Mouse (Mus musculus): ENCODE data around the gene Emc3. TPM values are rescaled to one million over a fixed set of nuclear protein-coding genes. Genes with fewer than 3 reads are reported as not detected.

The Emc3 gene
- total and polyA plus RNA-seq, 3 experiments = 52.7 to 90.9 (median 64.6) TPM

GRCm38 (mm10) chr6:113487125-113487576 lies 44.3 kb downstream of the Emc3 start:
- H3K9me3 ChIP-seq (replicated peaks; ENCODE audit: low read length) = peaks cover 2% of the 10 kb centered on the region
- in situ Hi-C loops (cut with MboI; ENCODE audit: low pct_ligation_motif_present, low pct_unique_long_range_greater_than_20kb, low sequenced_read_pairs) = no loop called here
- H3K27ac ChIP-seq (ENCODE audit: insufficient read depth, low read depth) = no peak overlapping the region
- H3K4me2 ChIP-seq (ENCODE audit: insufficient read depth, low read depth, poor library complexity, severe bottlenecking) = no peak overlapping the region
- H3K4me3 ChIP-seq (replicated peaks in 1 of 3; ENCODE audit: low read depth in 2 of 3, low read length in 2 of 3, poor library complexity in 1 of 3) = no peak overlapping the region
- TF ChIP-seq NELFE (IDR thresholded peaks at IDR 0.05; ENCODE audit: low read depth, low read length) (no peak), CTCF (conservative IDR thresholded peaks at IDR 0.05 in 1 of 2, IDR thresholded peaks at IDR 0.05 in 1 of 2; ENCODE audit: low read depth in 2 of 2, low read length in 2 of 2) (no peak), ETS1 (conservative IDR thresholded peaks at IDR 0.05; ENCODE audit: low read depth, low read length) (no peak), MAFK (IDR thresholded peaks at IDR 0.05; ENCODE audit: insufficient replicate concordance, low read length) (peak; percentile 66; the same call in 1 of the 2 replicates)
- H3K9ac ChIP-seq (ENCODE audit: insufficient read depth, low read depth) = no peak overlapping the region
- dilution Hi-C loops (cut with MboI; ENCODE audit: extremely low pct_ligation_motif_present, extremely low pct_unique_long_range_greater_than_20kb, low sequenced_read_pairs) = no loop called here
- no peaks in the 10 kb centered on the region for H3K79me2 ChIP-seq (replicated peaks; ENCODE audit: control insufficient read depth, extremely low read depth, insufficient read depth, poor library complexity, severe bottlenecking)
- peaks cover 14 to 44% of the 10 kb centered on the region in 2 experiments for H3K4me1 ChIP-seq (ENCODE audit: control insufficient read depth in 1 of 2, insufficient read depth in 2 of 2)
- peak; percentile 21 for DNase-seq (ENCODE audit: extremely low read depth)
- H3K36me3 ChIP-seq (replicated peaks in 1 of 2; ENCODE audit: control insufficient read depth in 1 of 2, insufficient read depth in 1 of 2, low read length in 1 of 2) = peaks cover 12 to 44% of the 10 kb centered on the region in 2 experiments
- H3K27me3 ChIP-seq (replicated peaks) = no peaks in the 10 kb centered on the region

- peak overlapping the region; percentile 90 for H3K9ac ChIP-seq (ENCODE audit: insufficient read depth, low read depth)
- H3K4me2 ChIP-seq (ENCODE audit: insufficient read depth, low read depth, poor library complexity, severe bottlenecking) = peak overlapping the region; percentile 88
- TF ChIP-seq MAFK (IDR thresholded peaks at IDR 0.05; ENCODE audit: insufficient replicate concordance, low read length) (no peak), MAZ (IDR thresholded peaks at IDR 0.05; ENCODE audit: low read depth, low read length) (no peak), MAX (IDR thresholded peaks at IDR 0.05; ENCODE audit: low read length) (no peak)
- H3K9me3 ChIP-seq (replicated peaks; ENCODE audit: low read length) = peaks cover 2% of the 10 kb centered on the region
- no peaks in the 10 kb centered on the region for H3K79me2 ChIP-seq (replicated peaks; ENCODE audit: control insufficient read depth, extremely low read depth, insufficient read depth, poor library complexity, severe bottlenecking)
- in situ Hi-C loops (cut with MboI; ENCODE audit: low pct_ligation_motif_present, low pct_unique_long_range_greater_than_20kb, low sequenced_read_pairs) (no loop called here), dilution Hi-C loops (cut with MboI; ENCODE audit: extremely low pct_ligation_motif_present, extremely low pct_unique_long_range_greater_than_20kb, low sequenced_read_pairs) (no loop called here)
- peaks cover 0 to 18% of the 10 kb centered on the region in 2 experiments for H3K36me3 ChIP-seq (replicated peaks in 1 of 2; ENCODE audit: control insufficient read depth in 1 of 2, insufficient read depth in 1 of 2, low read length in 1 of 2)
- no peak overlapping the region for H3K27ac ChIP-seq (ENCODE audit: insufficient read depth, low read depth)
- H3K4me1 ChIP-seq (ENCODE audit: control insufficient read depth in 1 of 2, insufficient read depth in 2 of 2) = peaks cover 15 to 44% of the 10 kb centered on the region in 2 experiments
- peak; percentile 21 for DNase-seq (ENCODE audit: extremely low read depth)
- peaks cover 5% of the 10 kb centered on the region for H3K27me3 ChIP-seq (replicated peaks)
- H3K4me3 ChIP-seq (replicated peaks in 1 of 3; ENCODE audit: low read depth in 2 of 3, low read length in 2 of 3, poor library complexity in 1 of 3) = peak overlapping the region; percentile 58 to 84 (median 67)
Observed at GRCm38 (mm10) chr6:113483729-113484128, 47.7 kb downstream of the Emc3 start.

DNA sequence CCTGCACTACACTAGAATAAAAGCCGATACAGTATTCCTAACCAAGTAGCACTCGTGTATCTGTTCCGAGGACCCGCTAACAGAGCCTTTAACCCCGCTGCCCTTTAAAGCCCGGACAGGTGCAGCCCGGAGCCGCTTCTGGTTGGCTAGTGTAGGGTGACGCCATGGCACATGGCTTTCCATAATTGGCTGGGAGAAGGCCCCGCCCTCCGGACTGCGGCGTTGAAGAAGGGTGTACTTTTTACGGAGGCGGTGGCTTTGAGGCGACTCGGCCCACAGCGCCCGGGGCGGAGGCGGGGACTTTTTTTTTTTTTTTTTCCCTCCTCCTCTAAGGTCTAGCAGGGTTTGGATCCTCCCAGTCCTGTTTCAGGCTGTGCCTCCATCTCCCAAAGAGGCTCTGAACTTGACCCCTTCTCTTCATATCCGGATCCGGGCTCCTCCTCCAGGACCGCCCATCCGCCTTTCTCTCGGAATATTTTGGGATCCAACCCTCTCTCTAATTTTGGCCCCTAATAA lies 48.3 kb downstream of the Emc3 start, which contains the start of gene Creld1:
Gene Creld1, plus strand, starts transcription at position 198 of the 516 bp plus-strand sequence.
- peak within 1 kb of the TSS; percentile 88 for H3K4me2 ChIP-seq (ENCODE audit: insufficient read depth, low read depth, poor library complexity, severe bottlenecking)
- dilution Hi-C loops (cut with MboI; ENCODE audit: extremely low pct_ligation_motif_present, extremely low pct_unique_long_range_greater_than_20kb, low sequenced_read_pairs) (no loop called here), in situ Hi-C loops (cut with MboI; ENCODE audit: low pct_ligation_motif_present, low pct_unique_long_range_greater_than_20kb, low sequenced_read_pairs) (no loop called here)
- H3K36me3 ChIP-seq (replicated peaks in 1 of 2; ENCODE audit: control insufficient read depth in 1 of 2, insufficient read depth in 1 of 2, low read length in 1 of 2) = peaks cover 0 to 13% of the 10 kb centered on the region in 2 experiments
- peaks cover 2% of the 10 kb centered on the region for H3K9me3 ChIP-seq (replicated peaks; ENCODE audit: low read length)
- H3K27ac ChIP-seq (ENCODE audit: insufficient read depth, low read depth) = no peak within 1 kb of the TSS
- peaks cover 6% of the 10 kb centered on the region for H3K27me3 ChIP-seq (replicated peaks)
- peak; percentile 96 for DNase-seq (ENCODE audit: extremely low read depth)
- no peaks in the 10 kb centered on the region for H3K79me2 ChIP-seq (replicated peaks; ENCODE audit: control insufficient read depth, extremely low read depth, insufficient read depth, poor library complexity, severe bottlenecking)
- peak within 1 kb of the TSS; percentile 58 to 84 (median 73) for H3K4me3 ChIP-seq (replicated peaks in 1 of 3; ENCODE audit: low read depth in 2 of 3, low read length in 2 of 3, poor library complexity in 1 of 3)
- H3K4me1 ChIP-seq (ENCODE audit: control insufficient read depth in 1 of 2, insufficient read depth in 2 of 2) = peaks cover 15 to 42% of the 10 kb centered on the region in 2 experiments
- peak within 1 kb of the TSS; percentile 90 for H3K9ac ChIP-seq (ENCODE audit: insufficient read depth, low read depth)
- no peak for TF ChIP-seq ETS1 (conservative IDR thresholded peaks at IDR 0.05; ENCODE audit: low read depth, low read length)
- no peak for TF ChIP-seq POLR2AphosphoS2 (IDR thresholded peaks at IDR 0.05; ENCODE audit: low read depth, low read length)
- peak; percentile 81; the same call in 1 of the 2 replicates for TF ChIP-seq RCOR1 (conservative IDR thresholded peaks at IDR 0.05; ENCODE audit: low read depth, low read length)
- TF ChIP-seq TBP (conservative IDR thresholded peaks at IDR 0.05; ENCODE audit: low read depth, low read length) = peak; percentile 91
- TF ChIP-seq CHD2 (IDR thresholded peaks at IDR 0.05; ENCODE audit: low read length) = peak; percentile 53
- TF ChIP-seq PAX5 (IDR thresholded peaks at IDR 0.05; ENCODE audit: low read length) = no peak
- no peak for TF ChIP-seq JUND (conservative IDR thresholded peaks at IDR 0.05; ENCODE audit: low read depth, low read length)
- no peak; the same call in 1 of the 2 replicates for TF ChIP-seq USF1 (IDR thresholded peaks at IDR 0.05; ENCODE audit: low read depth, low read length)
- 0 out of 2 replicates have a peak, but pooled peaks have one; percentile 26 for TF ChIP-seq MAZ (IDR thresholded peaks at IDR 0.05; ENCODE audit: low read depth, low read length)
- TF ChIP-seq GABPA (IDR thresholded peaks at IDR 0.05; ENCODE audit: insufficient replicate concordance, low read depth, low read length) = no peak
- TF ChIP-seq KAT2A (IDR thresholded peaks at IDR 0.05; ENCODE audit: insufficient replicate concordance, low read length) = no peak
- peak; percentile 75 for TF ChIP-seq SIN3A (IDR thresholded peaks at IDR 0.05; ENCODE audit: low read length)
- no peak for TF ChIP-seq SMC3 (IDR thresholded peaks at IDR 0.05; ENCODE audit: low read depth, low read length)
- 0 out of 2 replicates have a peak, but pooled peaks have one; percentile 52 for TF ChIP-seq UBTF (IDR thresholded peaks at IDR 0.05; ENCODE audit: low read depth, low read length)
- TF ChIP-seq MEF2A (IDR thresholded peaks at IDR 0.05; ENCODE audit: borderline replicate concordance, low read depth, low read length) = 0 out of 2 replicates have a peak, but pooled peaks have one; percentile 26
- TF ChIP-seq BHLHE40 (IDR thresholded peaks at IDR 0.05; ENCODE audit: low read depth, low read length) = no peak
- peak; percentile 77 for TF ChIP-seq MAX (IDR thresholded peaks at IDR 0.05; ENCODE audit: low read length)
- TF ChIP-seq POLR2A (IDR thresholded peaks at IDR 0.05; ENCODE audit: low read depth, low read length) = peak; percentile 94
- peak; percentile 18; the same call in 1 of the 2 replicates for TF ChIP-seq NRF1 (IDR thresholded peaks at IDR 0.05; ENCODE audit: low read depth, low read length)
- no peak for TF ChIP-seq RAD21 (IDR thresholded peaks at IDR 0.05; ENCODE audit: low read depth, low read length)
- TF ChIP-seq ZKSCAN1 (IDR thresholded peaks at IDR 0.05; ENCODE audit: borderline replicate concordance, low read depth, low read length) = no peak
- TF ChIP-seq NELFE (IDR thresholded peaks at IDR 0.05; ENCODE audit: low read depth, low read length) = peak; percentile 69
